Mouse (Mus musculus): ENCODE measurements at regions not wholly inside any gene's neighbourhood (a gene's known extent, or its start where the extent isn't known, plus 50 kb on each side); places are given as distances from the start of the nearest gene placed in this dataset.

GRCm38 (mm10) chrX:12219474-12219873 lies 59.3 kb upstream of the Bcor start:
- DNase-seq (ENCODE audit: low spot score in 2 of 2) = no peak

GRCm38 (mm10) chrX:12224314-12224713 lies 64.2 kb upstream of the Bcor start:
- DNase-seq (ENCODE audit: low spot score in 2 of 2) = no peak

DNA sequence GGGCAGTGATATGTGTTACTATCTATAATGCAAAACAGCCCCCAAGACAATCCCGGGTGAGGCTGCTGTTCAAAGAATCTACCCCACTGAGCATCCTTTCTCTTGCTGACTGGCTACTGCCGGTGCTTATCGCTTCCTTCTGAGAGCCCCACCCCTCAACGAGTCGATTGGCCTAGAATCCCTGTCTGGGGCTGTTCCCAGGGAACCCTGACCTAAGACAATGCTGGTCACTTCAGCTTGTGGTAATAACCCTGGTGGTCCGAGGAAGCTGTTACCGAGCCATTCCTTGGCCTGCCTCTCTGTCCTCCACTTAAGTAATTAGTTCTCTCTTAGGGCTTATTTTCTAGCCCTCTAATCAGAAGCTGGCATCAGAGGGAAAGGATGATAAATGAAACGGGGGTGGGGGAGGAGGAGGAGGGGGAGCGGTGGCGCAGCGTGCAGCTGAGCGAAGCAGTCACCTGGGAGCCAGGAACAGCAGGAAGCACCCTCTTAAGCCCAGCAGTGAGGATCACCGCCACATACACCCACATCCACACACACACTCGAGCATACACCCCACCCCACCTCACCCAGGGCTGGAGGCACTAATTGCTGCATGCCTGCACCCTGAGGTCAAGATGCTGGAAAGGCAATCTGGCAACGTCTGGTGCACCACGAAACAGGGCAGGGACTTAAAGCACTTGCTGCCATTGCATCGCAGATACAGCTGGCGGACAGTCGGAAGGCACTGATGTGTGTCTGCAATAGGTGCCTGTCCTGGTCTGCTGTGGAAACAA lies 65.1 kb upstream of the Bcor start:
- no peak for DNase-seq (ENCODE audit: low spot score in 2 of 2)

- DNase-seq (ENCODE audit: low spot score in 2 of 2) = no peak
Observed at GRCm38 (mm10) chrX:12225892-12226206, 65.7 kb upstream of the Bcor start.

GRCm38 (mm10) chrX:12240505-12241011 lies 80.4 kb upstream of the Bcor start:
- DNase-seq (ENCODE audit: low spot score in 2 of 2) = no peak

GRCm38 (mm10) chrX:12241751-12242150 lies 81.6 kb upstream of the Bcor start:
- no peak for DNase-seq (ENCODE audit: low spot score in 2 of 2)

- DNase-seq (ENCODE audit: low spot score in 2 of 2) = no peak
Observed at GRCm38 (mm10) chrX:12249071-12249470, 88.9 kb upstream of the Bcor start.

- no peak for DNase-seq (ENCODE audit: low spot score in 2 of 2)
Observed at GRCm38 (mm10) chrX:12249911-12250310, 89.8 kb upstream of the Bcor start.

- DNase-seq (ENCODE audit: low spot score in 2 of 2) = peak; percentile 41 to 70
Observed at GRCm38 (mm10) chrX:12251853-12252679, 91.9 kb upstream of the Bcor start.

GRCm38 (mm10) chrX:12252680-12253021 lies 92.5 kb upstream of the Bcor start:
- DNase-seq (ENCODE audit: low spot score in 2 of 2) = no peak

DNA sequence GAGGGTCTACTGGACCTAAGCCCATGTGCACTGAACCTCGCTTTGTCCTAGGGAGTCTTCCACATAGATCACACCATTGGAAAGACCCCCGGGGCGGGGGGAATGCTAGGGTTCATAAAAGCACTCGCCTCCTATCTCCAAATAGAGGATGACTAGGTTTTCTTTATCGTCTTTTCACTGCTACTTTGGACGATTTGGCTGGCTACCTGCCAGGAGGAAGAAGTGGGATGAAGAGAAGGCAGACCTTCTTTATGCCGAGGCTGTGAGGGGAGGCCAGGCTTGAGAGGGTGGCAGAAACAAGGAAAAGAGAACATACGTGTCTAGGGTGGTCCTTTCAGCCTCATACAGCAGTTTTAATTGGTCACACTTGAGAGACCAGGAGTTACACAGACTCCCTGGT lies 96.6 kb upstream of the Bcor start:
- DNase-seq (ENCODE audit: low spot score in 2 of 2) = no peak

DNA sequence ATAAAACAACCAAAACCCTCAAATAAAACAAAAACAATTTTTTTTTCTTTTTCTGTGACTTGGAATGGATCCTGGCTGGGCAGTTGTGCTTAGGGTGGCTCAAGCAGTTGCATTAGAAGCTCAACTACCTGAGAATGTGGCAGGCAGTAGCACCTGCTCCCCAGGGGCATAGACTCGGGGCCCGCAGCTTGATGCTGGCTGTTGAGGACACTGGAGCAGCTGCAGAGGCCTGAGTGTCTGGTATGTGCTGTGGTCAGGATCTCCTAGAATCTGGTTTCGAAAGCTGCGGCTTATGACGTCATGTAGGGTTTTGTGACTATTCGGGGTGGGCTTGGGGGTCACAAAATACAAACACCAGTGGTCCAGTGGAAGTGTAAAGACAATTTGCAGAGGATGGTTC lies 103.7 kb upstream of the Bcor start:
- no peak for DNase-seq (ENCODE audit: low spot score in 2 of 2)

DNA sequence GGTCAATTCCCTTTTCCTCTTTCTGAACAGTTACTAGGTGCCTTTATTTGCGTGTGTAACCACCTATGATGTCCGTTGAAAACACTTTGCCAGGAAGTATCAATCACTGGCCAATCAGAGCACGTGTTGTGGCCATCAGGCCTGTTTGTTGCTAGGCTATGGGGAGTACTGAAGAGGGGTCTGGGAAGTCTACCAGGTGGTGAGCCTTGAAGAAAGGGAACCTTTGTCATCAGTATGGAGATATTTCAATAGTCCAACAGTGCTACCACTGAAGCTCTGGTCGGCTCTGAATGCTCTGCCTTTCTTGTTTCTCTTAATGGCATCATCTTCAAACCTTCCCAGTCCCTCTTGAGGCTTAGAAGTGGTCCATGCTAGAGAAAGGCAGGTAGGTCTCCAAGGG lies 124.6 kb upstream of the Bcor start:
- DNase-seq (ENCODE audit: low spot score in 2 of 2) = no peak

GRCm38 (mm10) chrX:12285141-12285540 lies 125.0 kb upstream of the Bcor start:
- no peak for DNase-seq (ENCODE audit: low spot score in 2 of 2)

DNA sequence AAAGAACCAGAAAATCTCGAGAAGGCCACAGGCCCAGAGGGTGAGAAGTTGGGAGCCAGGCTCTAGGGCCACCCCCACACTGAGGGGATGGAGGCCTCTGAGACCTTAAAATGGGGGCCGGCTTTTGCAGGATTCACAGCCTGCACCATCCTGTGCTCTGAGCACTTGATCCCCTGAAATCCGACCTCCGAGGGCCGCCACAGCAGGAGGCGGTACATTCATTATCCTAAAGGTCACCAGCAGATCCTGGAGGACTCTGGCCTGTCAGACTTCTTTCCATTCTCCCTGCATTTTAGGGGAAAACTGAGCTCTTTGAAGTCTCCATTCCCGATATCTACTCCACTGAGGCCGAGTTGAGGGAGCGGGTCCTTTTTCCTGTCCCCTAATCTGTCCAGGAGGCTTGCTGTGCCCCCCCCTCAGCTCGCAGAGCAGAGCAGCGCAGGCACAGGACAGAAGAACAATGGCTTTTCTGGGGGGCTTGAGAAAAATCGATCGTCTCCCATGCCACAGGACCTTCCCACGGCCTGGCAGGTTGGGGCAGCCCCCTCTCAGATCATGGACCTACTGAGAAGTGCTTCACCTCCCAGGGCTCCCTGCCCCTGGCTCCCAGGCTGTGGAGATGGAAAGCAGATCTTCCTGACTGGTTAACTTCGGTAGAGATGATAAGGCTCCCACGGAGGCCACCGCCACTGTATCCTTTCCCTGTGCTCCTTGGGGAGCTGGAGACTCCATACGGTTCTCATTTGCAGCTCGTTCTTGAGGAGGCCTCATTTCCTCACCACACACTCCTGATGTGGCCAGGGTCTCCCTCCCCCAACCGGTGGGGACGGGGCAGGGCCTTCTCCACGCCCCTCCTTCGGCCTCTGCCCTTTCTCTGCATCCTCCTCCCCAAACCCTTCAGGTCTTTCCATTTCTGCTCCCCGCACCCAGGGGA lies 126.1 kb upstream of the Bcor start:
- no peak for DNase-seq (ENCODE audit: low spot score in 2 of 2)

DNA sequence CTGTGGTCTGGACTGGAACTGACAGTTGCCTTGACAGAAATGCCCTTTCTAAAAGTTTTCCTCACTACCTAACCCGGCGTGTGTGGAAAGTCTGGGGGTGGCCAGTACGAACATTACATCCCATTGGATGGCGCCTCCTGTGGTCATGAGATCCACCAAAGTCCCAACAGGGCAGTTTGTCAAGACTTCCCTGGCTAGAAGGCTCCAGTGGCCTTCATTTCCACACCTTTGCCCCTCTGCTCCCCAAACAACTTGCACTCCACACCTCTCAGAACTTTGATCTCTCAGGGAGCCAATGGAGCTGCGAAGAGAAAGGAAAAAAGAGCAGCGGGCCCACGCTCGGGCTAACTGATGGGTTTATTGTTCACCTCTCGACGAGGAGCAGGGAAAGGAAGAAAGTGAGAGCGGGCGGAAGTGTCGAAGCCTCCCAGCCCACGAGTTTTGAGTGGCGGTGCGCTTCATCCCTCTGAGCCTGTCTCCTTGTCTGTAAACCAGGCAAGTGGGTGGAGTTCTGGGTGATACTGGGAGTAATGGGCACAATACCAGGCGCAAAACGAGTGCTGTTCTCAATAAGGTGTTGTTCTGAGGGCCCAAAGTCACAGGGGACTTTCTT lies 126.9 kb upstream of the Bcor start:
- no peak for DNase-seq (ENCODE audit: low spot score in 2 of 2)

- DNase-seq (ENCODE audit: low spot score in 2 of 2) = no peak
Observed at GRCm38 (mm10) chrX:12287656-12288561, 127.8 kb upstream of the Bcor start.

- no peak for DNase-seq (ENCODE audit: low spot score in 2 of 2)
Observed at GRCm38 (mm10) chrX:12288562-12289117, 128.5 kb upstream of the Bcor start.

DNA sequence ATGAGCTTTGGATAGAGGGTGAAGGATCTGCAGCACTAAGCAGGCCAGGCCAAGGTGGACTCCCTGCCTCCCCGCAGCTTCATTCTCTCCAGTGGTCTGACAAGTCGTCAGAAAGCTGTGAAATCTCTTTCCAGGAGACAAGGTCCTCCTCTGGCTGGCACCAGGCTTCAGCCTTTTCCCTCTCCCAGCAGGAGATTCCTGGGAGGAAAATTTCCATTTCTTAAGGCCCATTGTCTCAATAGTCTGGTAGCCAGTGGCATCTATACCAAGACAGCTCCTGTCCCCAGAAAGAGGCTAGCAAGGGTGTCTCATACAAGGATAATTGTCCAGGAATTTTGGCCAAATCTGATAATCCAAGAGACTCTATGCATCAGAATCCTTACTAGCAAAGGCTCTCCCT lies 133.0 kb upstream of the Bcor start:
- DNase-seq (ENCODE audit: low spot score in 2 of 2) = no peak

GRCm38 (mm10) chrX:12294452-12294851 lies 134.3 kb upstream of the Bcor start:
- no peak for DNase-seq (ENCODE audit: low spot score in 2 of 2)

All from urinary bladder, postnatal 4 days (tissue).